Mouse (Mus musculus): ENCODE data around the gene Ddx10.
"Not testable (repeated sequence)": the region's sequence is repeated elsewhere in the genome, so short reads cannot be mapped to it uniquely, and the experiment has no call there.

The Ddx10 gene

DNA sequence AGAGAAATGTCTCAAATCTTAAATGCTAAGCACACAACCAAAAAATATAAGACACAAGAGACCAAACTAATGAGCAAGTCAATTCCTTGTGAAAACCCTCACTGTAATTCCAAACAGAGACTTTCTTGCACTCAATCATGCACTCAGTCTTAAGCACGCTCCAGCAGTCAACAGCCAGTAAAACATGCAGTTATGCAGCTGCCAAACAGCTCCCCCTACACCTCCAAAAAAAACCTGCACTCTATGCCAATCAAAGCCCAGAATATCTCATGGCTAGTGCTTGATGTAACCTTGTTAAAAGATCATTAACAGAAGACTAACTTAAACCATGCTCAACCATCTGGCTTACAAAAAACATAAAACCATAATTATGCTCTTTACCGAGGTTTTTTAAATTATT lies 74.6 kb downstream of the Ddx10 start:
- in situ Hi-C loops (cut with MboI, MseI): no loop called here

- in situ Hi-C loops (cut with MboI, MseI): no loop called here
Observed at GRCm38 (mm10) chr9:53144266-53144665, 103.6 kb downstream of the Ddx10 start.

DNA sequence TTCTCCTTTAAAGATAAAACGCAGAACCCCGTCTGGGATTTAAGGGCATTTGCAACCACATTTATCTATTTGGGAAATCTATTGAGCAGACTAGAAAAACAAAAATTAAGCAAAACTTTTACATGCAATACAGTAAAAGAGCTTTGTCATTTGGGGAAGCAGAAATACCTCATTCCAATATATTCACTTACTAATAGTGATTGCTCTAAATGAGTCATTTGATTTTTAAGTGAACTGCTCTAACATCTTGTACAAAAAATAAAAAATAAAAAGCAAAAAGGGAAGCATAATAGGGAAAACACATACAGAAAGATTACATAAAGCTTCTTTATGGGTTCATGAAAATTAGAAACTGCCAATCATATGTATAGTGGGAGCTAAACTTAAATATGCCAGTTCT lies 104.3 kb downstream of the Ddx10 start:
- in situ Hi-C loops (cut with MboI, MseI): no loop called here

- in situ Hi-C loops (cut with MboI, MseI): not testable (repeated sequence)
Observed at GRCm38 (mm10) chr9:53142424-53142823, 105.4 kb downstream of the Ddx10 start.

GRCm38 (mm10) chr9:53140610-53141165 lies 107.2 kb downstream of the Ddx10 start:
- in situ Hi-C loops (cut with MboI, MseI): no loop called here

DNA sequence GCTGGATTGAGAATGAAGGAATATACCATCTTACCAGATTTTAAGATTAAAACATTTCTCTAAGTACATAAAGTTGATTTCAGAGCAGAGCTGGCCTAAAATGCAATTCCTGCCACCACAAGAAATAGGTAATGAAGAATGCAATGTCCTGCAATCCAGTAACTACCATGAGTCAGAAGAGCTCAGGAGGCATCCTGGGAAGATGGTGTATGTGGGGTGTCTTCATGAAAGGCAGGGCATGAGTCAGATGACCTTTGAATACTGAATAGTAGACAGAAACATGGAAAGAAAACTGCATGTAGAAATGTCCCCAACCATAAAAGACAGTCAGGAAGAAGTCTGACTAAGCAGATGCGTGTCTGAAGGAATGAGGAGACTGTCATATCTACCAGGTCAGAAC lies 115.0 kb downstream of the Ddx10 start:
- in situ Hi-C loops (cut with MboI, MseI): loop anchor here (10.0 kb wide), 1 partner anchor 308 kb away; no protein-coding TSS in a partner anchor

DNA sequence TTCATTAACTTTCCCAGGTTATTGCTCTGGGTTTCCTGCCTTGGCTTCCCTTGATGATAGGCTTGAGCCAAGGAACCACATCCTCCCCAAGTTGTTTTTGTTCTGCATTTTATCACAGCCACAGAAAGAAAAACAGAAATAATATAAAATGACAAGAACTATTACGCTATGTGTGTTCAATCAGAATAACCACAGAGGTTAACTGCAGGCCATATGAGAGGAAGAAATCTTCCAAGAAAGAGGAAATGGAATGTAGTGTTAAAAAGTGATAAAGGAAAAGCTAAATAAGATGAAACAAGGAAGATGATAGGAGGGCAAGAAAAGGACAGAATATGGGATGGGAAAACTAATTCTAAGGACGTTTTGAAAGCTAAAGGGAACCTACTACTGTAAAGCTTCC lies 117.4 kb downstream of the Ddx10 start:
- in situ Hi-C loops (cut with MboI, MseI): loop anchor here (10.0 kb wide), 1 partner anchor 306 kb away; no protein-coding TSS in a partner anchor

DNA sequence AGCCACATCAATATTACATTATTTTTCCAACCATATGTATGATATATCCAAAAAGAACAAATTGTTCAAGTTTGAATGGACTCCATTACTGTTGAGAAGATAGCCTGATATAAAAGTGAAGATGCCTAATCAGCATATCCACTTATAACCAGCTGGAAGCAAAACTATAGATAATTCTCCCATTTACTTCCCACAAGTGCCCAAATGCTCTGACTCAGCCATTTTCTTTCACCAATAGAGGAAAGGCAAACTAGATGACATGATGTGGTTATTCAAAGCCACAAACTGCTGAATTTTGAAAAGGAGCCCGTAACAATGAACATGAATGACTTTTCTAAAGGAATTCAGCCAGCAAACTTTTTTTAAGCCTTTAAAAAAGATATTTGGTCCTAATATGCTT lies 146.8 kb downstream of the Ddx10 start:
- in situ Hi-C loops (cut with MboI, MseI): no loop called here

- in situ Hi-C loops (cut with MboI, MseI): loop anchor here (25.0 kb wide), 1 partner anchor 1942 kb away; the partner anchor contains the start of genes Chrna3 and Chrnb4
Observed at GRCm38 (mm10) chr9:53095319-53096165, 152.3 kb downstream of the Ddx10 start.

DNA sequence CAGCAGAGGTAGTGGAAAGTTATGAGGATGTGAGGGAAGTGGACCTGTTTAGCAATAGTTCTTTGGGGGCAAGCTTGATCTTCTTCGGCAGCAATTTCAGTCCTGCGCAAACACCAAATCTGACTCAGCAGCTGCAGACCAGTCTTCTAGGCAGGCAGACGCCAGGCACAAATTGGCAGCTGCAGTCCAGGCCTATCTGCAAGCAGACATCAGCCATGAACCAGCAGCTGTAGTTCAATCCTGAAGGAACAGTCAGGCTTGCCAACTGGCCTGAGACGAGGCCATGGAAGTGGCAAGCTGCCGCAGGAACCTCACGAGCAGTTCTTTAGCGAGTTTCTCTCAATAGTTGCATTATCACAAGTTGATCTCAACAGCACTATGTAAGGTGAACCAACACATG lies 153.3 kb downstream of the Ddx10 start:
- in situ Hi-C loops (cut with MboI, MseI): loop anchor here (25.0 kb wide), 1 partner anchor 1943 kb away; the partner anchor contains the start of genes Chrna3 and Chrnb4

GRCm38 (mm10) chr9:53077626-53078025 lies 170.2 kb downstream of the Ddx10 start:
- in situ Hi-C loops (cut with MboI, MseI): loop anchor here (25.0 kb wide), 1 partner anchor 1960 kb away; the partner anchor contains the start of genes Chrna3 and Chrnb4

- in situ Hi-C loops (cut with MboI, MseI): loop anchor here (25.0 kb wide), 1 partner anchor 1961 kb away; the partner anchor contains the start of genes Chrna3 and Chrnb4
Observed at GRCm38 (mm10) chr9:53075931-53076330, 171.9 kb downstream of the Ddx10 start.

GRCm38 (mm10) chr9:53074443-53074842 lies 173.4 kb downstream of the Ddx10 start:
- in situ Hi-C loops (cut with MboI, MseI): no loop called here

- in situ Hi-C loops (cut with MboI, MseI): no loop called here
Observed at GRCm38 (mm10) chr9:53073576-53074112, 174.2 kb downstream of the Ddx10 start.

DNA sequence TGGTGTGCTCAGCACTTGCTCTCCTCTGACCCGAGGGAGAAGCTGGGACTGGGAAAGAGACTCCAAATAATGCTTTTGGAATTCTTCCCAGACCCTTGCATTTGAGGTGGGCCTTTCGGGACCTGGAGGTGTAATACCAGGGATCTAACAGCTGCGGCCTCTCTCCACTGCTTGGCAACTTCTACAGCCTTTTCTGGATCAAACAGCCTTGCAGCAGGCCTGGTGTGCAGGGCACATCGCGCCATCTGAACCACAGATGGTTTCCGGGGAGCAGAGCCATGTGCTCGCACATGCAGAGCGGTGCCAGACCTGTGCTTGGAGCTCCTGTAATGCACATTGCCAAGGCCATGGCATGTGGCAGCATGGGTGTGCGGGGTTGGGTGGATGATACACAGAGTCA lies 175.8 kb downstream of the Ddx10 start:
- in situ Hi-C loops (cut with MboI, MseI): no loop called here

DNA sequence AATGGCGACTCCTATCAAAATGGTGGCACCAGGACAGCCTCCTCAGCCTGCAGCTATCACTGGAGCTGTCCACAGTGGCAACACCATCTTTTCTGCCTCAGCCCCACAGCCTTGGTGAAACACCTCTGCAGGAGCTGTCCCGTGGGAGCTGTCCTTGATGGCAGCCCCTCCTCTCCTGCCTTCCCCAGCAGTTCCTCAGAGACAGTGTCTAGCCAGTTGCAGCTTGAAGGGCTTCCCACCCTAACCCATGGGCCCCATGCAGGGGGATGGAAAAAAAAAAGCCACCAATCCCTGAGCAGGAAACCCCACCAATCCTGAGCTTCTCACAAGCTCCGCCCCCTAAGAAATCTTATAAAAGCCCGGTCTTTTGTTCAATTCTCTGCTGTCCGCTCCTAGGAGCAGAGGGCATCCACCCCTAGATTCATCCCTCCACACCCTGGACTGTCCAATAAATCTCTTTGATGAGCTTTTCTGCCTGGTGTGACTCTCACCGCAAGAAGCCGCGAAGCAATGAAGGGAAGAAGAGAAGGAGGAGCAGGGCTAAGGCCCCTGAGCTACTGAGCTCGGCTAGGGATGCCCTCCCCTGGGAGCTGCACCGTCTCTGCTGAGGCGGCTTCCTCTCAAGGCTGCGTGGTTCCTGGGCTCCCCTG lies 176.9 kb downstream of the Ddx10 start:
- in situ Hi-C loops (cut with MboI, MseI): no loop called here

- in situ Hi-C loops (cut with MboI, MseI): no loop called here
Observed at GRCm38 (mm10) chr9:53068166-53068565, 179.7 kb downstream of the Ddx10 start.

- in situ Hi-C loops (cut with MboI, MseI): no loop called here
Observed at GRCm38 (mm10) chr9:53066428-53066827, 181.4 kb downstream of the Ddx10 start.

GRCm38 (mm10) chr9:53065028-53065427 lies 182.8 kb downstream of the Ddx10 start:
- in situ Hi-C loops (cut with MboI, MseI): no loop called here

- in situ Hi-C loops (cut with MboI, MseI): no loop called here
Observed at GRCm38 (mm10) chr9:53064531-53064930, 183.3 kb downstream of the Ddx10 start.

DNA sequence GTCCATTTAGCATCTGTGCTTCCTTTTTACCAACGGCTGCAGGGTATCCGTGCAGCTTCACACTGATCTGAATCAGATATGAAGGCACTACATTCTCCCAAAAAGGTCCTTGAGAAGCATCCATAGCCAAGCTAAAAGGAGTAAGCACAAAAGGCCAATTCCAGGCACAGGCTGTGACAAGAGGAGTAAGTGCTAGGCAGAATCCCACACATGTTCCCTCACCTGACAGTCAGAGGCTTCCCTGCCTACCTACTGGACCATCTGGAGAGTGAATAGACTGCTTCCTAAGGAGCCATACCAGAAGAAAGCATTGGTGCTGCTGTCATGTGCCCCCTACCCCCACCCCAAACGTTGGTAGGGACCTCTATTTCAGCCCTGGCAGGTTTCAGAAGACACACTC lies 192.5 kb downstream of the Ddx10 start:
- in situ Hi-C loops (cut with MboI, MseI): no loop called here

Data from regulatory T cell (primary cell).